Mouse (Mus musculus) heart, postnatal 36 days (tissue): ENCODE measurements around the gene Dglucy. TPM values are rescaled to one million over a fixed set of nuclear protein-coding genes. Genes with fewer than 3 reads are reported as not detected.
A peak's percentile ranks its signal among the peaks of the same experiment; 100 is the strongest.

Experiments
- DNase-seq, 2 experiments: peaks; one replicate each; pipeline ENCODE4 v3.0.0; 2021 to 2022
- intact Hi-C: fragments of 180-260 bp; cut with DNase I; formaldehyde crosslinking; loops from one replicate; pipeline ENCODE4 v1.15.1; 2025
- total RNA-seq, 2 experiments: library from RNA; stranded (reverse); gene quantifications; 2 replicates each; pipeline ENCODE4 v1.2.3; 2021

Gene Dglucy
- total RNA-seq, 2 experiments from 2014 or later = 52.5 to 55.1 TPM

DNA sequence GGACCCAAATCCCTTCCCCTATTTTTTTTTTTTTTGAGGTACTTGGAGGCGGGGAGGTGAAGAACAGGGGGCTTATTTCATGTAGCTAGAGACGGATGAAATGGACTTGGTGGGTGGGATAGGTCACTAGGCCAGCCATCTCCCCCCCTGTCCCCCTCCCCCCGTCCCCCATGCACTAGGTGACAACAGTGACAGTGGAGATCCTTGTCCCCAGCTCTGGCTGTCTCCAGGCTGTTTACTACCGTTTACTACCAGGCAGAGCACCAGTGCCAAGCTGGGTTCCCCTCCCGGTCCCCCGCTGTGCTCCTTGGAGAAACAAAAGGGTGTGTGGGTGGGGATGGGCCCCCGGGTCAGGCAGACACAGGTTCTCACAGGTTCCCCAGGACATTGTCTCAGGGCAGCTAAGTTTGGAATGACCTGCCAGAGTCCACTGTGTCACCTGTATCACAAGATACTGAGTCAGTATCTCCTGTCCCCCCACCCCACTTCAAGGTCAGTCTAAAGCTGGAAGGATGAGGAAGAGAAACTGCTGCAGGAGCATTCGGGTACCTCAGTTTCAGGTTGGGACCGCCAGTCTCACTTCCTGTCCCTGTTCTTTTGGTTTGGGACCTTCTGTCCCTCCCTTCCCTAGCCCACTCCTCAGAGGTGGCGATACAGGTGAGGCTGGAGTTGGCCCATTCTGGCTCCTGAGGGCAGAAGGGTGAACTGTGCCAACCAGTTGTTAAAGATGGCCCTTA lies 129.6 kb downstream of the Dglucy start:
- intact Hi-C loops = no loop called here
- no peak for DNase-seq

GRCm38 (mm10) chr12:100909765-100910164 lies 130.9 kb downstream of the Dglucy start:
- intact Hi-C loops = no loop called here
- no peak for DNase-seq

- no peak for DNase-seq
- intact Hi-C loops = no loop called here
Measured at GRCm38 (mm10) chr12:100910731-100911130, 131.9 kb downstream of the Dglucy start.

- DNase-seq = no peak
- intact Hi-C loops = loop anchor here (10.0 kb wide), 1 partner anchor 770 kb away; the partner anchor contains the start of gene Nrde2
Measured at GRCm38 (mm10) chr12:100924646-100925339, 145.9 kb downstream of the Dglucy start.

DNA sequence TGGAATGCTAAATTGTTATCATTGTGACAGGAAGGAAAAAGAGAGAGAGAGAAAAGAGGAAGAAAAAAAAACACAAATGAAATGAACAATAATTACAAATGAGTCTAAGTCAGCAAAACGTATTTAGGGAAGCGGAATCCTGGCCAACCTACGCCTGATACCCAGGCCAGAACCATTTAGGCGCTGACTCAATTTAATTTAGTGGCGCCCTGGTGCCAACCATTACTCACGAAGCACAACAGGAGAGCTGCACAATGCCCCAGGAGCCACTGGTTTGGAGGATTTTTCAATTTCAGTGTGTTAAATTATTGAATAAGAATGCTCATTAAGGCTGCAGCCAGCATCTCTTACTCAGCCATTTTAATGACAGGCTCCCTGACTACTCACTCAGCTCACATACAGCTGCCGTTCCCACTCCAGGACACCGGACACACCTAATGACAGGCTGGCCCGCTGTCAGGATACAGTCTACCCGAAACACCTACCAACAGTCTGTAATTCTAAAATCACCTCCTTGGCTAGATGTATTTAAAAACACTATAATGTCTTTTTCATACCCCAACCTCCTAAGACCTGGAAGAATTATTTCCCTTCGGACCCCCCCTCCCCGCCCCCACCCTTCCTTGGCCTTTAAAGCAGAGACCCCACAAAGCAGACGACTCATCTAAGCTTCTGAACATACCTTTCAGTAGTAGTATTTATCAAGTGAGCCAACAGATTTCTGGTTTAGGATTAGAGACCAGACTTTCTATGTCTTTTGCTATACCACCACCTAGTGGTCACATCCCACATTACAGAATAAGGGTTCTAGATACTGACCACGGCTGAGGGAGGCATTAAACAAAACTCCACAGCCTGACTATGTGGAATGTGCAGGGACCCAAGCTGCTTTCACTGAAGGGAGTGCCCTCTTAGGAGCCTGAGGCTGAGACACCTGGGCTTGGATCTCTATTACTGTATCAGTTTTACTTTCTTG lies 147.1 kb downstream of the Dglucy start:
- intact Hi-C loops = loop anchor here (1.0 to 10.0 kb wide), 3 partner anchors 77 to 771 kb away; partner anchors contain the start of gene Nrde2
- peak; percentile 56 to 57 for DNase-seq

DNA sequence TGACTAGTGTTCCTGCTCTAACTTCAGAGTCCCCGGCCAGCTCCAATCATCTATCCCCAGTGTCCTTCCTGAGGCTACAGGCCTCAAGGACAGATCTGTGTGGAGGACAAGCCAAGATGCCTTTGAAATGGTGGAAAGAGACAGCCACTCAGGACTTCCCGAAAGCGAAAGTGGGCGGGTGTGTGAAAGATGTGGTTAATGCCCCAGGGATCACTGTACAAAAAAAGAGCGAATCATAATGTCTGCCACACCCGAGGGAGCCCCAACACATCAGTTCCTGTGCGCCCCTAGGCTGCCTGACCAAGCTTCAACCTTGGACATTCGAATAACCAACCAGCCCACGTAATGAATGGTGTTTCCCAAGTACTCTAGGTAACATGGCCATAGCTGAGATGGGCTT lies 149.4 kb downstream of the Dglucy start:
- intact Hi-C loops = loop anchor here (10.0 kb wide), 1 partner anchor 773 kb away; the partner anchor contains the start of gene Nrde2
- DNase-seq = no peak

- intact Hi-C loops = no loop called here
- DNase-seq = no peak
Measured at GRCm38 (mm10) chr12:100931653-100932052, 152.8 kb downstream of the Dglucy start.

DNA sequence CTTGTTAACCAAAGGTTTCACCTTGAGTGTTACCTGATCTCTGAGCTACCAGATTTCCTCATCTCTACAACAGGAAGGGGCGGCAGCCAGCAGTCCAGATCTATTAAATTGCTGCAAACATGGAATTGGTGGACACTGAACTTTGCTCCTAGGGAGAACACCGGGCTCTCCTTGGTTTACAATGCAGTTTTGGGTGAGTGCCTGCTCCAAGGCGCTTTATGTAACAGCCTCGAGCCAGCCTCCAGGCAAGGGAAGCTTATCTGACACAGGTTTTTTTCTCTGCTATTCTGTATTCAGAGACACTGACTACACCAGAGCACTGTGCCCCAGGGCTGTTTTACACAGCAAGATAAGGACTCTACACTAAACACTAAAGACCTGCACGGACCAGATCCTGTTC lies 155.9 kb downstream of the Dglucy start:
- no peak for DNase-seq
- intact Hi-C loops = loop anchor here (5.0 kb wide), 1 partner anchor 943 kb away; no protein-coding TSS in a partner anchor

DNA sequence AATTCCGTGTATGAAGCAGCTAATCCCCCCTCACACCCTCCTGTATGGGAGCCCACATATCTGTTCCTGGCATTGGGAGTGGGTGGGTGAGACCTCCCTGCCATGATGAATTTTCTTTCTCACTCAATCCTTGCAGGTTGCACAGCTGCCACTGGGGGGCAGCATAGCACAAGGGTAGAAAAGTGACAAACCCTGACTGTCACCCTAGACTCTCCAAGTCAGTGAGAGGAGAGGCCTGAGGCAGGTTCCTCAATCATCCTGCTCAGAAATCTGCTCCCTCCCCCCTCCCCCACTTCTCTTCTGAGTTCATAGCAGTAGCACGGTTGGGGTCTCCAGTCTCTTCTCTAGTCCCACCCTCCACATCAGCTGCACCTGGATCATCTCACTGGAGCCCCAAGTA lies 157.3 kb downstream of the Dglucy start:
- intact Hi-C loops = loop anchor here (1.0 to 5.0 kb wide), 2 partner anchors 93 to 941 kb away; partner anchors contain the start of gene Ccdc88c
- peak; percentile 84 to 88 for DNase-seq

DNA sequence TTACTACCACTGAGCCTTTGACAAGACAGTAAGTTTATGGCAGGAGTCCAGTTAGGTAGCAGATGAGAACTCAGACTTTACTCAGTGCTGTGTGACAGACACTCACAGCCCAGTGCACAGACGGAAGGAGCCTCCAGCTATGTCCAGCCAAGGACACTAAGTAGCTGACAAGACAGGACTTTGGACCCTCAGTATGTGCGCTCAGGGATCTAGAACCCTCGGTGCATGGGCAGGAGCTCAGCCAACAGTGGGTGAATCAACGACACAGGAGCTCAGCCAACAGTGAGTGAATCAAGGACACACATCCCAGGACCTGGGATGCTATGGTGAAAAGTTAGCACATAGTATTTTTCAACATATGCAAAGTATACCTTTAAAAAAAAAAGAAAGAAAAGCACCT lies 157.9 kb downstream of the Dglucy start:
- DNase-seq = no peak
- intact Hi-C loops = loop anchor here (1.0 to 5.0 kb wide), 3 partner anchors 16 to 941 kb away; partner anchors contain the start of gene Ccdc88c

DNA sequence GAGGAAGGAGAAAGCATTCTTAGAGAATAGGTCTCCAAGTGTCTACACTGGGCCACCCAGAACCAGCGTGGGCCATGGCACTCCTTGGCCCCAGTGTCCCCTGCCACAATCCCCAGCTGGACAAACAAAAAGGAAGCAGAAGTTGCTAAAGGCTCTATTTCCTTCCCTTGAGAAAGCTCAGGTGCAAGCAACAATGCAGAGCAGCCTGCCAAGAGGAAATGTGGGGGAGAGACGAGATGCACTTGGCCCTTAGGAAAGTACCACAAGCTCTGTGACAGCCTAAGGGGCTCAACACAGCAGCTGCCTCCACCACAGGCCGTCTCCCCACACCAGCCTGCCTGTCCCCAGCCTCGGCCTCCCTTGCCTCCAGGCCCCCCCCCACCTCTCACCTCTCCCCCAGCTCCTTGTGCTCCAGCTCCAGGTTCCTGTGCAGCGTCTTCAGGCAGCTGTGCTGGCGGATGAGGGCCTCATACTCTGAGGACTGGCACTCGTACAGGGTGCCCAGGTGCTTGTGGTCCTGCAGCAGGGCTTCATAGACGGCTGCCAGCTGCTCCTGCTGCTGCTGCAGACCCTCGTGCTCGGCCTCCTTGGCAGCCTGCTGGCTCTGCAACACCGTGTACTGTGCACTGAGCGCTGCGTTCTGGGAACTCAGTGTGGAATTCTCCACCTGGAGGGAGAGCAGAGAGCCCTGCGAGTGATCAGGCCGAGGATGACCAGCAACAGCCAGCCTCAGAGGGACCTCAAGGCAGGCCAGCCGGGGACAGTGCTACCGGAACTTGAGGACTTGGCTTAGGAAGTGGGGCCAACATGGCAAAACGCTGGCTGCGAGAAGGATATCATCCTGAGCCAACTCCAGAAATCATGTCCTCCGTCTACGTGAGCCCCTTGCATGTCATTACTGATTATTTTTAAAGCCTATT lies 158.8 kb downstream of the Dglucy start:
- intact Hi-C loops = loop anchor here (1.0 to 5.0 kb wide), 2 partner anchors 15 to 940 kb away; no protein-coding TSS in a partner anchor

GRCm38 (mm10) chr12:100941361-100941760 lies 162.5 kb downstream of the Dglucy start:
- intact Hi-C loops = no loop called here
- no peak for DNase-seq

More for the DNA sequence above, 158.8 kb downstream of the Dglucy start:
- DNase-seq = peak; percentile 51 to 71

DNA sequence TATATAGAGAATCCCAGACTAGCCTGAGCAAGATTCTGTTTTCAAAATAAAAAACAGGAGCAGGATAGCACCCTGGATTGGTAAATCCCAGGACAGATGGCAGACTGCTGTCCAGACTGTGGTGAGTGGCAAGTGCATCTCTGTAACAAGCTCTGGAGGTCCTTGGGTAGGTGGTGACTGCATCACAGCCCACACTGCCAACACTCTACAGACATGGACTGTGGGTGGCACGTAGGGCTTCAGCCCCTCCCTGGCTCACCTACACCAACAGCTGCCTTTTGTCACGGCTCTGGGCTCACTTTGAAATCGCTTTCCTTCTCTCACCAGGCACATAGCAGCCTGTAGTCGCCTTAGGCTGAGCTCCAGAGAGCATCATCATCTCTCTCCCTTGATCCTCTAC lies 164.3 kb downstream of the Dglucy start:
- intact Hi-C loops = no loop called here
- DNase-seq = no peak

DNA sequence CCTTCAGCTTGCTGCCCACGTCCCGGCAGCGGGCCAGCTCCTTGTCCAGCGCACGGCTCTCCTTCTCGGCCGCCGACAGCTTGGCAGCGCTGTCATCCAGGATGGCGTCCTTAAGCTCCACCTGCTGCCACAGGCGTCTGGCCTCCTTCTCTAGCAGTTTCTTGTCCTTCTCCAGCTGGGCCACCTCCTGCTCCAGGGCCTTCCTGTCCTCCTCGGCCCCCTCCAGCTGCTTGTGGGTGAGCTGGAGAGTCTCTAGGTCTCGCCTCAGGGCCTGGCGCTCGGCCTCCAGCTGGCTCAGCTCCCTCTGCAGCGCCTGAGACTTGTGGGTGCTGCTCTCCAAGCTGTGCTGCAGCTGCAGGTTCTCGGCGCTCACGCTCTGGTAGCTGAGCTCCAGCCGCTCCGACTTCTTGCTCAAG lies 166.1 kb downstream of the Dglucy start:
- intact Hi-C loops = no loop called here
- DNase-seq = no peak

- intact Hi-C loops = no loop called here
- DNase-seq = no peak
Measured at GRCm38 (mm10) chr12:100945501-100945900, 166.6 kb downstream of the Dglucy start.

DNA sequence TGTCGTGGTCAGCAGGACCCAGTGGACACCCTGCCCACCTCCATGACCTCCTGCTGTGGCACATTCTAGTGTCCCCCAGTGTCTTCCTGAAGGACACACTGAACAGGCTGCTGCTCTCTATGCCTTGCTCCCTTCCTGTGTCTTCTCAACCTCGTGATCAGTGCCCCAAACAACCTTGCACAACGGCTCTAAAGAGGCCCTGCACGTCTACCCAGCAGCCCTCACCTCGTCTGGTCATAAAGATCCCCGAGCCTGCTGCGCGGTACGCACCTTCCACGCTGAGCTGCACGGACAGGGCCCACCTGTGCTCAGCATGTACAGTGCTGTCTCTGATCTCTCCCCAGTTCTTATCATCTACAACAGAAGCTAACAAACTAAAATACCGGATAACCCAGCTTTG lies 167.1 kb downstream of the Dglucy start:
- intact Hi-C loops = no loop called here
- DNase-seq = no peak
